Mouse (Mus musculus): ENCODE data around the gene Atp5b.
"Not testable (repeated sequence)": the region's sequence is repeated elsewhere in the genome, so short reads cannot be mapped to it uniquely, and the experiment has no call there.

The Atp5b gene

GRCm38 (mm10) chr10:128082880-128083421 lies at the start of gene Atp5b:
Atp5b (plus strand) TSS chr10:128083273.
- peak; percentile 99 for DNase-seq

GRCm38 (mm10) chr10:128036746-128037425 lies 46.2 kb upstream of the Atp5b start:
- DNase-seq: peak; percentile 52 to 53

- DNase-seq: no peak
Observed at GRCm38 (mm10) chr10:128037921-128038320, 45.2 kb upstream of the Atp5b start.

- no peak for DNase-seq
Observed at GRCm38 (mm10) chr10:128039167-128039566, 43.9 kb upstream of the Atp5b start.

GRCm38 (mm10) chr10:128039858-128040257 lies 43.2 kb upstream of the Atp5b start:
- DNase-seq: no peak

GRCm38 (mm10) chr10:128040293-128040692 lies 42.8 kb upstream of the Atp5b start:
- no peak for DNase-seq

GRCm38 (mm10) chr10:128041636-128042035 lies 41.4 kb upstream of the Atp5b start:
- no peak for DNase-seq

- DNase-seq: no peak
Observed at GRCm38 (mm10) chr10:128042466-128042865, 40.6 kb upstream of the Atp5b start.

GRCm38 (mm10) chr10:128043041-128043835 lies 39.8 kb upstream of the Atp5b start:
- no peak for DNase-seq

- DNase-seq: no peak
Observed at GRCm38 (mm10) chr10:128048157-128048556, 34.9 kb upstream of the Atp5b start.

GRCm38 (mm10) chr10:128049741-128050140 lies 33.3 kb upstream of the Atp5b start:
- no peak for DNase-seq

GRCm38 (mm10) chr10:128050355-128050754 lies 32.7 kb upstream of the Atp5b start:
- no peak for DNase-seq

GRCm38 (mm10) chr10:128051589-128051988 lies 31.5 kb upstream of the Atp5b start:
- no peak for DNase-seq

- DNase-seq: not testable (repeated sequence)
Observed at GRCm38 (mm10) chr10:128052136-128052535, 30.9 kb upstream of the Atp5b start.

- DNase-seq: no peak
Observed at GRCm38 (mm10) chr10:128053001-128053400, 30.1 kb upstream of the Atp5b start.

GRCm38 (mm10) chr10:128058184-128058583 lies 24.9 kb upstream of the Atp5b start:
- DNase-seq: no peak

- DNase-seq: peak; percentile 100
Observed at GRCm38 (mm10) chr10:128058601-128059151, 24.4 kb upstream of the Atp5b start, which contains the start of gene Ptges3. Ptges3 (plus strand) TSS chr10:128058954.

GRCm38 (mm10) chr10:128059207-128059981 lies 23.7 kb upstream of the Atp5b start:
- DNase-seq: peak in 1 of 2 experiments; percentile 60

GRCm38 (mm10) chr10:128061109-128061508 lies 22.0 kb upstream of the Atp5b start:
- no peak for DNase-seq

- no peak for DNase-seq
Observed at GRCm38 (mm10) chr10:128062221-128062989, 20.7 kb upstream of the Atp5b start.

- no peak for DNase-seq
Observed at GRCm38 (mm10) chr10:128066072-128066471, 17.0 kb upstream of the Atp5b start.

- DNase-seq: no peak
Observed at GRCm38 (mm10) chr10:128069201-128069600, 13.9 kb upstream of the Atp5b start.

Data from cerebellum, postnatal 10 days (tissue).